Mouse (Mus musculus): ENCODE measurements around the gene Clca4b. TPM values are rescaled to one million over a fixed set of nuclear protein-coding genes. Genes with fewer than 3 reads are reported as not detected.

Clca4b gene
- 0.01 and 0.03 TPM in 2 replicates for polyA plus RNA-seq (2012; rRNA removed)

GRCm38 (mm10) chr3:144932335-144932734, at the start of gene Clca4b:
Gene Clca4b, minus strand, starts transcription at chr3:144932529.

GRCm38 (mm10) chr3:144974945-144975344, 42.6 kb upstream of the Clca4b start, which contains the start of gene Clca4a:
Gene Clca4a, minus strand, starts transcription at chr3:144975045.

Other genes with a start within 250 kb of the Clca4b start
- 33.4 and 35.6 TPM in 2 replicates for gene Sh3glb1, start 212.2 kb downstream of the Clca4b start, polyA plus RNA-seq (2012; rRNA removed)
- 0.58 and 1.3 TPM in 2 replicates for gene Clca3a1, start 171.6 kb downstream of the Clca4b start, polyA plus RNA-seq (2012; rRNA removed)
- gene Clca3a2, start 113.0 kb downstream of the Clca4b start, polyA plus RNA-seq (2012; rRNA removed), result 0.17 and 0.38 TPM in 2 replicates
- gene Clca3b, start 83.2 kb downstream of the Clca4b start, polyA plus RNA-seq (2012; rRNA removed), result 0.03 TPM in 1 of 2 replicates, not detected in the other
- 0.03 TPM in 1 of 2 replicates, not detected in the other for gene Clca4a, start 42.5 kb upstream of the Clca4b start, polyA plus RNA-seq (2012; rRNA removed)
- gene Clca1, start 100.2 kb upstream of the Clca4b start, polyA plus RNA-seq (2012; rRNA removed), result 0.01 TPM in 1 of 2 replicates, not detected in the other
- gene Clca2, start 166.9 kb upstream of the Clca4b start, polyA plus RNA-seq (2012; rRNA removed), result 0.06 and 0.20 TPM in 2 replicates
- gene Odf2l, start 186.1 kb upstream of the Clca4b start, polyA plus RNA-seq (2012; rRNA removed), result 28.6 and 32.4 TPM in 2 replicates